Mouse (Mus musculus): Measurements from ENCODE around the gene Lrba. TPM values are rescaled to one million over a fixed set of nuclear protein-coding genes. Genes with fewer than 3 reads are reported as not detected.

Gene Lrba
- total and polyA plus RNA-seq, 3 experiments, result 12.3 to 22.6 (median 13.8) TPM

GRCm38 (mm10) chr3:86800841-86801240 is 576.4 kb downstream of the Lrba start:
- dilution Hi-C loops (cut with MboI; ENCODE audit: extremely low pct_ligation_motif_present, extremely low pct_unique_long_range_greater_than_20kb, low sequenced_read_pairs), result no loop called here
- Histone ChIP-seq H3K9me3 (replicated peaks; ENCODE audit: low read length) (no peaks in the 10 kb centered on the region), H3K27ac (ENCODE audit: insufficient read depth, low read depth) (no peak overlapping the region)

GRCm38 (mm10) chr3:86802825-86803224 is 578.3 kb downstream of the Lrba start:
- Histone ChIP-seq H3K36me3 (replicated peaks in 1 of 2; ENCODE audit: control insufficient read depth in 1 of 2, insufficient read depth in 1 of 2, low read length in 1 of 2) (peaks cover 0 to 8% of the 10 kb centered on the region in 2 experiments), H3K4me2 (ENCODE audit: insufficient read depth, low read depth, poor library complexity, severe bottlenecking) (no peak overlapping the region), H3K4me1 (ENCODE audit: control insufficient read depth in 1 of 2, insufficient read depth in 2 of 2) (peaks cover under 1 to 3% of the 10 kb centered on the region in 2 experiments; a peak in 3 of 4 replicates), H3K4me3 (replicated peaks in 1 of 3; ENCODE audit: low read depth in 2 of 3, low read length in 2 of 3, poor library complexity in 1 of 3) (no peak overlapping the region), H3K9ac (ENCODE audit: insufficient read depth, low read depth) (no peak overlapping the region), H3K79me2 (replicated peaks; ENCODE audit: control insufficient read depth, extremely low read depth, insufficient read depth, poor library complexity, severe bottlenecking) (no peaks in the 10 kb centered on the region), H3K27ac (ENCODE audit: insufficient read depth, low read depth) (no peak overlapping the region), H3K9me3 (replicated peaks; ENCODE audit: low read length) (no peaks in the 10 kb centered on the region), H3K27me3 (replicated peaks) (no peaks in the 10 kb centered on the region)
- TF ChIP-seq JUN (IDR thresholded peaks at IDR 0.05; ENCODE audit: insufficient read depth, low read depth, low read length) (no peak), MAX (IDR thresholded peaks at IDR 0.05; ENCODE audit: low read length) (no peak), POLR2AphosphoS2 (IDR thresholded peaks at IDR 0.05; ENCODE audit: low read depth, low read length) (no peak), IRF4 (IDR thresholded peaks at IDR 0.05; ENCODE audit: low read depth, low read length) (no peak), UBTF (IDR thresholded peaks at IDR 0.05; ENCODE audit: low read depth, low read length) (no peak), MAFK (IDR thresholded peaks at IDR 0.05; ENCODE audit: insufficient replicate concordance, low read length) (no peak), RCOR1 (conservative IDR thresholded peaks at IDR 0.05; ENCODE audit: low read depth, low read length) (no peak), HCFC1 (IDR thresholded peaks at IDR 0.05; ENCODE audit: low read depth, low read length) (no peak), RAD21 (IDR thresholded peaks at IDR 0.05; ENCODE audit: low read depth, low read length) (no peak), CHD2 (IDR thresholded peaks at IDR 0.05; ENCODE audit: low read length) (no peak), MAZ (IDR thresholded peaks at IDR 0.05; ENCODE audit: low read depth, low read length) (no peak)
- in situ Hi-C loops (cut with MboI; ENCODE audit: low pct_ligation_motif_present, low pct_unique_long_range_greater_than_20kb, low sequenced_read_pairs) (no loop called here), dilution Hi-C loops (cut with MboI; ENCODE audit: extremely low pct_ligation_motif_present, extremely low pct_unique_long_range_greater_than_20kb, low sequenced_read_pairs) (no loop called here)
- no peak for DNase-seq (ENCODE audit: extremely low read depth)

More at GRCm38 (mm10) chr3:86800841-86801240, 576.4 kb downstream of the Lrba start:
- Histone ChIP-seq H3K9ac (ENCODE audit: insufficient read depth, low read depth) (no peak overlapping the region), H3K4me2 (ENCODE audit: insufficient read depth, low read depth, poor library complexity, severe bottlenecking) (no peak overlapping the region), H3K4me3 (replicated peaks in 1 of 3; ENCODE audit: low read depth in 2 of 3, low read length in 2 of 3, poor library complexity in 1 of 3) (no peak overlapping the region), H3K36me3 (replicated peaks in 1 of 2; ENCODE audit: control insufficient read depth in 1 of 2, insufficient read depth in 1 of 2, low read length in 1 of 2) (peaks cover 0 to 8% of the 10 kb centered on the region in 2 experiments), H3K27me3 (replicated peaks) (no peaks in the 10 kb centered on the region), H3K4me1 (ENCODE audit: control insufficient read depth in 1 of 2, insufficient read depth in 2 of 2) (peaks cover 6 to 9% of the 10 kb centered on the region in 2 experiments), H3K79me2 (replicated peaks; ENCODE audit: control insufficient read depth, extremely low read depth, insufficient read depth, poor library complexity, severe bottlenecking) (no peaks in the 10 kb centered on the region)
- in situ Hi-C loops (cut with MboI; ENCODE audit: low pct_ligation_motif_present, low pct_unique_long_range_greater_than_20kb, low sequenced_read_pairs), result no loop called here
- no peak for TF ChIP-seq MAX (IDR thresholded peaks at IDR 0.05; ENCODE audit: low read length)
- TF ChIP-seq SMC3 (IDR thresholded peaks at IDR 0.05; ENCODE audit: low read depth, low read length), result no peak
- DNase-seq (ENCODE audit: extremely low read depth), result no peak

- peaks cover 0 to 6% of the 10 kb centered on the region in 2 experiments for H3K36me3 ChIP-seq (replicated peaks in 1 of 2; ENCODE audit: control insufficient read depth in 1 of 2, insufficient read depth in 1 of 2, low read length in 1 of 2)
- H3K9ac ChIP-seq (ENCODE audit: insufficient read depth, low read depth), result no peak overlapping the region
- H3K27me3 ChIP-seq (replicated peaks), result no peaks in the 10 kb centered on the region
- DNase-seq (ENCODE audit: extremely low read depth), result no peak
- no peak overlapping the region for H3K27ac ChIP-seq (ENCODE audit: insufficient read depth, low read depth)
- no peak overlapping the region for H3K4me2 ChIP-seq (ENCODE audit: insufficient read depth, low read depth, poor library complexity, severe bottlenecking)
- H3K4me3 ChIP-seq (replicated peaks in 1 of 3; ENCODE audit: low read depth in 2 of 3, low read length in 2 of 3, poor library complexity in 1 of 3), result no peak overlapping the region
- dilution Hi-C loops (cut with MboI; ENCODE audit: extremely low pct_ligation_motif_present, extremely low pct_unique_long_range_greater_than_20kb, low sequenced_read_pairs) (no loop called here), in situ Hi-C loops (cut with MboI; ENCODE audit: low pct_ligation_motif_present, low pct_unique_long_range_greater_than_20kb, low sequenced_read_pairs) (no loop called here)
- no peaks in the 10 kb centered on the region for H3K79me2 ChIP-seq (replicated peaks; ENCODE audit: control insufficient read depth, extremely low read depth, insufficient read depth, poor library complexity, severe bottlenecking)
- H3K9me3 ChIP-seq (replicated peaks; ENCODE audit: low read length), result no peaks in the 10 kb centered on the region
- no peak for TF ChIP-seq BHLHE40 (IDR thresholded peaks at IDR 0.05; ENCODE audit: low read depth, low read length)
- no peak for TF ChIP-seq E2F4 (IDR thresholded peaks at IDR 0.05; ENCODE audit: insufficient replicate concordance, low read depth, low read length)
- no peak for TF ChIP-seq SIN3A (IDR thresholded peaks at IDR 0.05; ENCODE audit: low read length)
- TF ChIP-seq ZMIZ1 (IDR thresholded peaks at IDR 0.05; ENCODE audit: low read depth, low read length), result no peak
- TF ChIP-seq MYC (IDR thresholded peaks at IDR 0.05; ENCODE audit: low read depth, low read length), result no peak
- TF ChIP-seq JUND (conservative IDR thresholded peaks at IDR 0.05; ENCODE audit: low read depth, low read length), result no peak
- TF ChIP-seq CHD1 (IDR thresholded peaks at IDR 0.05; ENCODE audit: low read depth, low read length), result no peak
- TF ChIP-seq POLR2AphosphoS2 (IDR thresholded peaks at IDR 0.05; ENCODE audit: low read depth, low read length), result no peak
- no peak for TF ChIP-seq MAZ (IDR thresholded peaks at IDR 0.05; ENCODE audit: low read depth, low read length)
- no peak for TF ChIP-seq TCF12 (IDR thresholded peaks at IDR 0.05; ENCODE audit: low read depth, low read length)
- no peak for TF ChIP-seq CTCF (conservative IDR thresholded peaks at IDR 0.05 in 1 of 2, IDR thresholded peaks at IDR 0.05 in 1 of 2; ENCODE audit: low read depth in 2 of 2, low read length in 2 of 2)
- TF ChIP-seq EP300 (IDR thresholded peaks at IDR 0.05; ENCODE audit: low read length), result no peak
- no peak for TF ChIP-seq KAT2A (IDR thresholded peaks at IDR 0.05; ENCODE audit: insufficient replicate concordance, low read length)
- no peak for TF ChIP-seq SMC3 (IDR thresholded peaks at IDR 0.05; ENCODE audit: low read depth, low read length)
- no peak for TF ChIP-seq MXI1 (IDR thresholded peaks at IDR 0.05; ENCODE audit: low read depth, low read length)
- no peak for TF ChIP-seq POLR2A (IDR thresholded peaks at IDR 0.05; ENCODE audit: low read depth, low read length)
- peaks cover 0 to 2% of the 10 kb centered on the region in 2 experiments; a peak in 1 of 4 replicates for H3K4me1 ChIP-seq (ENCODE audit: control insufficient read depth in 1 of 2, insufficient read depth in 2 of 2)
These were observed 579.8 kb downstream of the Lrba start for GRCm38 (mm10) chr3:86804265-86804664.

Measured in CH12.LX (cell line).